Mouse (Mus musculus) thymus, postnatal 14 days (tissue): ENCODE data around the gene Tuba3b.

Experiments used
- DNase-seq: peaks from one replicate; pipeline ENCODE4 v3.0.0; 2021

The Tuba3b gene

GRCm38 (mm10) chr6:145607746-145608145, 7.8 kb upstream of the Tuba3b start:
- DNase-seq, result no peak

- no peak for DNase-seq
Measured at GRCm38 (mm10) chr6:145608693-145609092, 6.9 kb upstream of the Tuba3b start.

- DNase-seq, result no peak
Measured at GRCm38 (mm10) chr6:145610901-145611300, 4.7 kb upstream of the Tuba3b start.

- DNase-seq, result no peak
Measured at GRCm38 (mm10) chr6:145612611-145613010, 2.9 kb upstream of the Tuba3b start.

GRCm38 (mm10) chr6:145614219-145614618, 1.3 kb upstream of the Tuba3b start, which contains the start of gene Lmntd1:
TSS of gene Lmntd1 (minus strand) at chr6:145614319.
- no peak for DNase-seq

GRCm38 (mm10) chr6:145616402-145617229, 1.1 kb downstream of the Tuba3b start:
- DNase-seq, result no peak

GRCm38 (mm10) chr6:145623141-145623540, 7.6 kb downstream of the Tuba3b start:
- no peak for DNase-seq

GRCm38 (mm10) chr6:145630269-145630668, 14.7 kb downstream of the Tuba3b start:
- DNase-seq, result no peak

GRCm38 (mm10) chr6:145634454-145634853, 18.9 kb downstream of the Tuba3b start:
- no peak for DNase-seq

- DNase-seq, result no peak
Measured at GRCm38 (mm10) chr6:145636682-145637081, 21.1 kb downstream of the Tuba3b start.

- no peak for DNase-seq
Measured at GRCm38 (mm10) chr6:145638248-145638647, 22.7 kb downstream of the Tuba3b start.

GRCm38 (mm10) chr6:145640971-145641506, 25.5 kb downstream of the Tuba3b start:
- DNase-seq, result no peak

- DNase-seq, result no peak
Measured at GRCm38 (mm10) chr6:145651976-145652375, 36.4 kb downstream of the Tuba3b start.

- DNase-seq, result no peak
Measured at GRCm38 (mm10) chr6:145652986-145653385, 37.4 kb downstream of the Tuba3b start.

- no peak for DNase-seq
Measured at GRCm38 (mm10) chr6:145653626-145654025, 38.1 kb downstream of the Tuba3b start.

GRCm38 (mm10) chr6:145654062-145654836, 38.7 kb downstream of the Tuba3b start:
- DNase-seq, result no peak

GRCm38 (mm10) chr6:145655678-145656077, 40.1 kb downstream of the Tuba3b start:
- DNase-seq, result no peak

GRCm38 (mm10) chr6:145656740-145657591, 41.4 kb downstream of the Tuba3b start:
- DNase-seq, result no peak

GRCm38 (mm10) chr6:145659116-145659515, 43.6 kb downstream of the Tuba3b start:
- no peak for DNase-seq

GRCm38 (mm10) chr6:145660943-145661342, 45.4 kb downstream of the Tuba3b start:
- DNase-seq, result no peak

GRCm38 (mm10) chr6:145664208-145664607, 48.7 kb downstream of the Tuba3b start:
- DNase-seq, result no peak

- no peak for DNase-seq
Measured at GRCm38 (mm10) chr6:145665751-145666150, 50.2 kb downstream of the Tuba3b start.

- DNase-seq, result no peak
Measured at GRCm38 (mm10) chr6:145667654-145668053, 52.1 kb downstream of the Tuba3b start.
